Mouse (Mus musculus) adipose tissue, adult 10 weeks (tissue): ENCODE results near the gene Olfr784. TPM values are rescaled to one million over a fixed set of nuclear protein-coding genes. Genes with fewer than 3 reads are reported as not detected.

ENCODE experiments used
- polyA plus RNA-seq: library from polyadenylated mRNA; stranded (reverse); fragments of 350-450 nt; fragmentation: Illumina TruSeq; extraction: RNeasy Lipid Tissue Mini Kit (QIAGEN cat#74804); gene quantifications from one replicate; pipeline ENCODE4 v1.2.3, GENCODE M21; 2014; ENCODE audit warnings: low read depth, low replicate concordance

Olfr784 gene
- not detected for polyA plus RNA-seq

DNA sequence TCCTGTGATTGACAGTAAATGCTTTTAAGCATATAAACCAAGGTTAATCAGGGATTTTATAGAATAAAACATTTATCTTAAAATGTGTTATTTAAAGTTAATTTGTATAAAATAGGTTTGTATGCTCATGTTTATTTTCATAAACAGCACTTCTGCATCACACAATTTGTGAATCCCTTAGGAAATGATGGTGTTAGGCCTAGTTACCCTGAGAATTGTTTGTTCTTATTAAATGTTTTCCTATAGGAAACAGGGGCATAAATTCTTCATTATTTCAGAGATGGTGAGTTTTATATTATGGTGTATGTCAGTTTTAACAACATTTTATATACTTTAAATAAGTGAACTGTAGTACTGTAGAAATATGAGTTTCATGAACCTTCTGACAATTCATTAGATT, at the start of gene Olfr784:
TSS of gene Olfr784 (plus strand) at position 301 of the 400 bp plus-strand sequence.

GRCm38 (mm10) chr10:129348550-129348949, 35.3 kb upstream of the Olfr784 start, which contains the start of gene Olfr782:
Gene Olfr782 (plus strand): TSS chr10:129348850.

GRCm38 (mm10) chr10:129405126-129405525, 21.2 kb downstream of the Olfr784 start, which contains the start of gene Olfr785:
Gene Olfr785 (plus strand): TSS chr10:129405426.

GRCm38 (mm10) chr10:129427006-129427405, 43.1 kb downstream of the Olfr784 start, which contains the start of gene Olfr786:
Gene Olfr786 (plus strand): TSS chr10:129427306.

Other genes with a start within 250 kb of the Olfr784 start
- not detected for gene Olfr770, start 245.1 kb upstream of the Olfr784 start, polyA plus RNA-seq
- gene Olfr771, start 219.3 kb upstream of the Olfr784 start, polyA plus RNA-seq = not detected
- not detected for gene Olfr772, start 206.2 kb upstream of the Olfr784 start, polyA plus RNA-seq
- not detected for gene Olfr773, start 196.7 kb upstream of the Olfr784 start, polyA plus RNA-seq
- gene Olfr774, start 147.9 kb upstream of the Olfr784 start, polyA plus RNA-seq = not detected
- not detected for gene Olfr775, start 135.7 kb upstream of the Olfr784 start, polyA plus RNA-seq
- gene Olfr776, start 125.0 kb upstream of the Olfr784 start, polyA plus RNA-seq = not detected
- gene Olfr777, start 112.6 kb upstream of the Olfr784 start, polyA plus RNA-seq = not detected
- gene Olfr780, start 66.0 kb upstream of the Olfr784 start, polyA plus RNA-seq = not detected
- gene Olfr781, start 55.2 kb upstream of the Olfr784 start, polyA plus RNA-seq = not detected
- not detected for gene Olfr782, start 35.2 kb upstream of the Olfr784 start, polyA plus RNA-seq
- not detected for gene Olfr785, start 21.3 kb downstream of the Olfr784 start, polyA plus RNA-seq
- gene Olfr786, start 43.2 kb downstream of the Olfr784 start, polyA plus RNA-seq = not detected
- gene Olfr787, start 77.8 kb downstream of the Olfr784 start, polyA plus RNA-seq = not detected
- gene Olfr788, start 86.9 kb downstream of the Olfr784 start, polyA plus RNA-seq = not detected
- gene Olfr789, start 100.7 kb downstream of the Olfr784 start, polyA plus RNA-seq = not detected
- not detected for gene Olfr790, start 114.4 kb downstream of the Olfr784 start, polyA plus RNA-seq
- gene Olfr791, start 137.7 kb downstream of the Olfr784 start, polyA plus RNA-seq = not detected
- not detected for gene Olfr792, start 155.1 kb downstream of the Olfr784 start, polyA plus RNA-seq
- not detected for gene Olfr794, start 183.6 kb downstream of the Olfr784 start, polyA plus RNA-seq
- gene Olfr796, start 228.5 kb downstream of the Olfr784 start, polyA plus RNA-seq = not detected
- gene Olfr798, start 243.9 kb downstream of the Olfr784 start, polyA plus RNA-seq = not detected